Mouse (Mus musculus): Measurements from ENCODE around the gene Cdk5rap1.
A peak's percentile ranks its signal among the peaks of the same experiment; 100 is the strongest.

The Cdk5rap1 gene

GRCm38 (mm10) chr2:154372842-154373500 lies at the start of gene Cdk5rap1:
TSS of gene Cdk5rap1 (minus strand) at chr2:154373010.
- DNase-seq, result no peak

GRCm38 (mm10) chr2:154422181-154422580 lies 49.4 kb upstream of the Cdk5rap1 start:
- no peak for DNase-seq

GRCm38 (mm10) chr2:154420942-154421731 lies 48.3 kb upstream of the Cdk5rap1 start:
- DNase-seq, result peak; percentile 91 to 94

- DNase-seq, result peak; percentile 58
Observed at GRCm38 (mm10) chr2:154419631-154420515, 47.1 kb upstream of the Cdk5rap1 start.

- no peak for DNase-seq
Observed at GRCm38 (mm10) chr2:154418001-154418400, 45.2 kb upstream of the Cdk5rap1 start.

- DNase-seq, result peak; percentile 95 to 96
Observed at GRCm38 (mm10) chr2:154417107-154417506, 44.3 kb upstream of the Cdk5rap1 start.

GRCm38 (mm10) chr2:154412018-154412666 lies 39.3 kb upstream of the Cdk5rap1 start:
- peak; percentile 73 to 83 for DNase-seq

- DNase-seq, result peak; percentile 55 to 58
Observed at GRCm38 (mm10) chr2:154410355-154410754, 37.5 kb upstream of the Cdk5rap1 start.

GRCm38 (mm10) chr2:154407643-154408445 lies 35.0 kb upstream of the Cdk5rap1 start, which contains the start of gene Snta1:
TSS of gene Snta1 (minus strand) at chr2:154408099.
- peak; percentile 93 to 95 for DNase-seq

- DNase-seq, result peak in 1 of 2 experiments; percentile 33
Observed at GRCm38 (mm10) chr2:154407063-154407642, 34.3 kb upstream of the Cdk5rap1 start.

- no peak for DNase-seq
Observed at GRCm38 (mm10) chr2:154405447-154405994, 32.7 kb upstream of the Cdk5rap1 start.

GRCm38 (mm10) chr2:154402811-154403210 lies 30.0 kb upstream of the Cdk5rap1 start:
- peak; percentile 61 to 74 for DNase-seq

- DNase-seq, result no peak
Observed at GRCm38 (mm10) chr2:154401976-154402375, 29.2 kb upstream of the Cdk5rap1 start.

- DNase-seq, result peak in 1 of 2 experiments; percentile 62
Observed at GRCm38 (mm10) chr2:154399325-154399724, 26.5 kb upstream of the Cdk5rap1 start.

GRCm38 (mm10) chr2:154398267-154398666 lies 25.5 kb upstream of the Cdk5rap1 start:
- DNase-seq, result no peak

GRCm38 (mm10) chr2:154396529-154396928 lies 23.7 kb upstream of the Cdk5rap1 start:
- DNase-seq, result no peak

GRCm38 (mm10) chr2:154394602-154395001 lies 21.8 kb upstream of the Cdk5rap1 start:
- DNase-seq, result peak; percentile 89 to 91

- DNase-seq, result peak; percentile 71 to 75
Observed at GRCm38 (mm10) chr2:154390180-154390964, 17.6 kb upstream of the Cdk5rap1 start.

GRCm38 (mm10) chr2:154379103-154379502 lies 6.3 kb upstream of the Cdk5rap1 start:
- peak; percentile 52 to 58 for DNase-seq
